Comparison of ENCODE assay signal across 9 mouse cellular contexts in the genomic region with DNA sequence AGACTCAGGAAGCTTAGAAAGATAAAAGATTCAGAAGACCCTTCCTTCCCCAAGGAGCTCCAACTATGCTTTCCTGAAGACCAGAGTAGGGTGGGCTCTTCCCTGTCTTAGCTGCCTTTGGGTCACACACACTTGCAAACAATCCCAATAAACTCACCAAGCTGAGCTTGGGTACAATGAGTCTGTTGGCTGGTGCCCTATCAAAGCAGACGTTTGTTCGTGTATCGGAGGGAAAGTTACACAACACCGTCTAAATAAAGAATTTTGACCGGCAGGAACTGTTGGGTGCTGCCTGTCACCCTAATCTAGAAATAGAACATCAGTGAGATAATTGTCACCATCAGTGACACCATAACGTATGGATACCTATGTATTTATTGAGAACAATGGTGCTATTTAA. TPM values are rescaled to one million over a fixed set of nuclear protein-coding genes. Genes with fewer than 3 reads are reported as not detected.
DNase-seq lines count a peak whose midpoint lies in the region; ATAC-seq and TF ChIP-seq lines count a peak whose summit lies in the region.
"Had no signal": no experiment of that assay in that cellular context is flagged by ENCODE, and none has a peak within 500 bp of the region (broad histone marks: within the 10 kb centered on the region; RNA-seq: fewer than 3 reads in every experiment).

No protein-coding gene starts in this region.

- H3K4me2 ChIP-seq in forebrain, embryonic 11.5 days (ENCODE audit: low read depth, low read length, severe bottlenecking) = no peak overlapping the region; the same call in 1 of the 2 replicates
- H3K4me2 ChIP-seq in forebrain, embryonic 14.5 days (ENCODE audit: low read length) = no peak overlapping the region
- peak overlapping the region; percentile 46; the same call in 1 of the 2 replicates for H3K4me2 ChIP-seq in kidney, embryonic 14.5 days (replicated peaks; ENCODE audit: low read depth, low read length)
- peak overlapping the region; percentile 19; the same call in 1 of the 2 replicates for H3K4me2 ChIP-seq in limb, embryonic 11.5 days (ENCODE audit: low read depth, severe bottlenecking)

- no peaks in the 10 kb centered on the region for H3K27me3 ChIP-seq in forebrain, embryonic 11.5 days (ENCODE audit: control insufficient read depth, insufficient read depth, low read length)
- no peaks in the 10 kb centered on the region for H3K27me3 ChIP-seq in forebrain, embryonic 14.5 days (replicated peaks; ENCODE audit: control insufficient read depth, insufficient read depth, low read length)
- no peaks in the 10 kb centered on the region for H3K27me3 ChIP-seq in kidney, embryonic 14.5 days (ENCODE audit: control insufficient read depth, insufficient read depth, low read length)
- H3K27me3 ChIP-seq in E14TG2a.4 (ENCODE audit: insufficient read depth, low read length) = 0 out of 2 replicates have a peak, but pooled peaks cover 2% of the 10 kb centered on the region
- no peaks in the 10 kb centered on the region for H3K27me3 ChIP-seq in limb, embryonic 11.5 days (ENCODE audit: control insufficient read depth, insufficient read depth, low read length)
- H3K27me3 ChIP-seq: neural tube, embryonic 12.5 days had no signal

- H3K36me3 ChIP-seq in forebrain, embryonic 11.5 days (ENCODE audit: control insufficient read depth, insufficient read depth, low read length) = no peaks in the 10 kb centered on the region
- H3K36me3 ChIP-seq in forebrain, embryonic 14.5 days (ENCODE audit: control insufficient read depth, insufficient read depth, low read length) = no peaks in the 10 kb centered on the region
- H3K36me3 ChIP-seq in kidney, embryonic 14.5 days (ENCODE audit: control insufficient read depth, insufficient read depth, low read length) = no peaks in the 10 kb centered on the region
- H3K36me3 ChIP-seq in E14TG2a.4 (ENCODE audit: insufficient read depth, low read length) = no peaks in the 10 kb centered on the region
- no peaks in the 10 kb centered on the region for H3K36me3 ChIP-seq in limb, embryonic 11.5 days (ENCODE audit: control insufficient read depth, insufficient read depth, low read length)
- H3K36me3 ChIP-seq: neural tube, embryonic 12.5 days had no signal

- H3K9me3 ChIP-seq in forebrain, embryonic 11.5 days (ENCODE audit: control insufficient read depth, low read length) = no peaks in the 10 kb centered on the region
- H3K9me3 ChIP-seq in forebrain, embryonic 14.5 days (replicated peaks; ENCODE audit: control insufficient read depth, low read length) = no peaks in the 10 kb centered on the region
- no peaks in the 10 kb centered on the region for H3K9me3 ChIP-seq in kidney, embryonic 14.5 days (ENCODE audit: control insufficient read depth, low read length)
- no peaks in the 10 kb centered on the region for H3K9me3 ChIP-seq in E14TG2a.4 (ENCODE audit: low read length)
- H3K9me3 ChIP-seq in limb, embryonic 11.5 days (ENCODE audit: control insufficient read depth, low read length) = no peaks in the 10 kb centered on the region
- H3K9me3 ChIP-seq: neural tube, embryonic 12.5 days had no signal

- no peak overlapping the region for H3K4me3 ChIP-seq in forebrain, embryonic 11.5 days (ENCODE audit: low read depth, low read length)
- no peak overlapping the region for H3K4me3 ChIP-seq in forebrain, embryonic 14.5 days (ENCODE audit: low read depth, low read length)
- peak overlapping the region; percentile 27; the same call in 1 of the 2 replicates for H3K4me3 ChIP-seq in kidney, embryonic 14.5 days (ENCODE audit: low read length)
- H3K4me3 ChIP-seq in E14TG2a.4 (replicated peaks; ENCODE audit: low read length) = peak overlapping the region; percentile 68
- H3K4me3 ChIP-seq in limb, embryonic 11.5 days (ENCODE audit: low read depth, low read length) = peak overlapping the region; percentile 9; the same call in 1 of the 2 replicates
- H3K4me3 ChIP-seq: neural tube, embryonic 12.5 days had no signal

- DNase-seq in forebrain, embryonic 11.5 days (ENCODE audit: low spot score) = no peak
- no peak for DNase-seq in forebrain, embryonic 14.5 days (ENCODE audit: low spot score)
- DNase-seq in kidney, postnatal 36 days = no peak
- DNase-seq in limb, embryonic 11.5 days (ENCODE audit: low spot score) = no peak
- no peak for DNase-seq in layer of hippocampus, postnatal 10 days (ENCODE audit: low spot score in 2 of 2)
- DNase-seq in natural killer cell, adult 2 months (ENCODE audit: low spot score in 2 of 2) = no peak

- WGBS in forebrain, embryonic 11.5 days = 67% methylated on average over 6 of the region's 6 CpGs
- 71% methylated on average over 6 of the region's 6 CpGs for WGBS in forebrain, embryonic 14.5 days
- 58% methylated on average over 6 of the region's 6 CpGs for WGBS in kidney, embryonic 14.5 days
- WGBS in limb, embryonic 11.5 days = 71% methylated on average over 6 of the region's 6 CpGs

- ATAC-seq in forebrain, embryonic 11.5 days (replicated peaks; ENCODE audit: low FRiP score) = 0 out of 2 replicates have a peak, but pooled peaks have one; percentile 23
- ATAC-seq in forebrain, embryonic 14.5 days = no peak
- ATAC-seq in kidney, embryonic 14.5 days (ENCODE audit: low FRiP score, low TSS enrichment) = no peak
- ATAC-seq in limb, embryonic 11.5 days (ENCODE audit: insufficient number of reproducible peaks, low FRiP score, low TSS enrichment, low read depth) = no peak

- H3K4me1 ChIP-seq in forebrain, embryonic 11.5 days (replicated peaks; ENCODE audit: control insufficient read depth, insufficient read depth, low read length) = 0 out of 2 replicates have a peak, but pooled peaks cover 2% of the 10 kb centered on the region
- no peaks in the 10 kb centered on the region; the same call in 1 of the 2 replicates for H3K4me1 ChIP-seq in forebrain, embryonic 14.5 days (ENCODE audit: control insufficient read depth, insufficient read depth, low read length)
- H3K4me1 ChIP-seq in kidney, embryonic 14.5 days (ENCODE audit: control insufficient read depth, insufficient read depth, low read length) = no peaks in the 10 kb centered on the region
- peaks cover 38% of the 10 kb centered on the region for H3K4me1 ChIP-seq in E14TG2a.4 (replicated peaks; ENCODE audit: low read depth, low read length)
- H3K4me1 ChIP-seq in limb, embryonic 11.5 days (ENCODE audit: control insufficient read depth, insufficient read depth, low read length) = no peaks in the 10 kb centered on the region
- H3K4me1 ChIP-seq: neural tube, embryonic 12.5 days had no signal

- no peak overlapping the region for H3K27ac ChIP-seq in forebrain, embryonic 11.5 days (ENCODE audit: low read depth, low read length)
- H3K27ac ChIP-seq in forebrain, embryonic 14.5 days (ENCODE audit: low read depth, low read length) = no peak overlapping the region
- no peak overlapping the region for H3K27ac ChIP-seq in kidney, embryonic 14.5 days (ENCODE audit: low read depth, low read length)
- no peak overlapping the region for H3K27ac ChIP-seq in limb, embryonic 11.5 days (replicated peaks; ENCODE audit: low read depth, low read length)
- H3K27ac ChIP-seq: neural tube, embryonic 12.5 days had no signal

- no peak for TF ChIP-seq CTCF in E14TG2a.4 (conservative IDR thresholded peaks at IDR 0.05; ENCODE audit: low read length)

- H3K9ac ChIP-seq in forebrain, embryonic 11.5 days (ENCODE audit: low read length) = no peak overlapping the region
- no peak overlapping the region for H3K9ac ChIP-seq in forebrain, embryonic 14.5 days (ENCODE audit: low read length)
- H3K9ac ChIP-seq in kidney, embryonic 14.5 days (ENCODE audit: low read depth, low read length) = no peak overlapping the region
- no peak overlapping the region for H3K9ac ChIP-seq in limb, embryonic 11.5 days (ENCODE audit: low read length)
- H3K9ac ChIP-seq: neural tube, embryonic 12.5 days had no signal

RNA-seq across cellular contexts. Expression of a gene that starts 12.6 kb away (rescaled TPM):
- 484 and 515 TPM in 2 replicates for polyA plus RNA-seq in forebrain, embryonic 11.5 days (2014; fragmentation: Nextera tagmentation; extraction: Ambion mirVana)
- polyA plus RNA-seq in forebrain, embryonic 14.5 days (2014; fragmentation: Nextera tagmentation; extraction: Ambion mirVana) = 546 and 597 TPM in 2 replicates
- 467 and 551 TPM in 2 replicates for polyA plus RNA-seq in kidney, embryonic 14.5 days (2014; fragmentation: Nextera tagmentation; extraction: Ambion mirVana)
- 470 and 473 TPM in 2 replicates for polyA plus RNA-seq in limb, embryonic 11.5 days (2014; fragmentation: Nextera tagmentation; extraction: Ambion mirVana)
- total RNA-seq in layer of hippocampus, postnatal 10 days (2021) = 100 to 1,000 TPM; 388 to 417 TPM

RNA-seq across cellular contexts. Expression of a gene that starts 35.7 kb away (rescaled TPM):
- polyA plus RNA-seq in forebrain, embryonic 11.5 days (2014; fragmentation: Nextera tagmentation; extraction: Ambion mirVana) = 21.5 and 22.2 TPM in 2 replicates
- polyA plus RNA-seq in forebrain, embryonic 14.5 days (2014; fragmentation: Nextera tagmentation; extraction: Ambion mirVana) = 9.4 and 9.7 TPM in 2 replicates
- 10.0 and 10.6 TPM in 2 replicates for polyA plus RNA-seq in kidney, embryonic 14.5 days (2014; fragmentation: Nextera tagmentation; extraction: Ambion mirVana)
- 12.7 and 14.3 TPM in 2 replicates for polyA plus RNA-seq in limb, embryonic 11.5 days (2014; fragmentation: Nextera tagmentation; extraction: Ambion mirVana)
- 1 to 10 TPM; 2.7 to 3.5 TPM for total RNA-seq in layer of hippocampus, postnatal 10 days (2021)

Comparison
In these comparisons a context has a peak if more than half of its experiments do, and no peak if none do; other contexts are left out.
1. H3K4me2 ChIP-seq: peak in kidney, embryonic 14.5 days (single experiment) and limb, embryonic 11.5 days (single experiment); none in forebrain, embryonic 11.5 days (single experiment) and forebrain, embryonic 14.5 days (single experiment).
2. H3K4me3 ChIP-seq: peak in kidney, embryonic 14.5 days (single experiment), E14TG2a.4 (single experiment) and limb, embryonic 11.5 days (single experiment); none in forebrain, embryonic 11.5 days (single experiment) and forebrain, embryonic 14.5 days (single experiment).